Mouse (Mus musculus) gonadal fat pad, adult 2 months (tissue): ENCODE measurements at regions not wholly inside any gene's neighbourhood (a gene's known extent, or its start where the extent isn't known, plus 50 kb on each side); places are given as distances from the start of the nearest gene placed in this dataset.
"Not testable (repeated sequence)": the region's sequence is repeated elsewhere in the genome, so short reads cannot be mapped to it uniquely, and the experiment has no call there.

ENCODE experiments used
- DNase-seq: peaks from one replicate; pipeline ENCODE4 v3.0.0-alpha.2; 2012; ENCODE audit warnings: low read depth

DNA sequence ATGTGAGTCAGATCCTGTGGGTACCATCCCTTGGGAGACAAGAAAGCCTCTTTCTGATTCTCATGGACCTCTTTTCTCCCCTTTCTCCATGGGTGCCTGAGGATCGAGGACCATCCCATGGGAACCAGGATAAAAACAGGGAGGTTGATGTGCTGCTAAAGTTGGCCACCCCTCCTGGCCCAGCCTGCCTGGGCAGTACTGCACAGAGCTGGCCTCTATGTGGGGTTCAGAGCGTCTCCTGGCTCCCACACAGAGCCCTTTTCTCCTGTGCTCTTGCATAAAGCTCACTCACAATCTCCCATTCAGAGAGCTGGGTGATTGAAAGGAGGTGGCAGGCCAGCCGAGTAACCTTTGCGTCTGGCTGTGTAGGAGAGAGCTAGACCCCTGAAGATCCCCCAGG lies 122.1 kb downstream of the Zfp36l1 start:
- no peak for DNase-seq

GRCm38 (mm10) chr12:79989582-79990110 lies 123.2 kb downstream of the Zfp36l1 start:
- no peak for DNase-seq

DNA sequence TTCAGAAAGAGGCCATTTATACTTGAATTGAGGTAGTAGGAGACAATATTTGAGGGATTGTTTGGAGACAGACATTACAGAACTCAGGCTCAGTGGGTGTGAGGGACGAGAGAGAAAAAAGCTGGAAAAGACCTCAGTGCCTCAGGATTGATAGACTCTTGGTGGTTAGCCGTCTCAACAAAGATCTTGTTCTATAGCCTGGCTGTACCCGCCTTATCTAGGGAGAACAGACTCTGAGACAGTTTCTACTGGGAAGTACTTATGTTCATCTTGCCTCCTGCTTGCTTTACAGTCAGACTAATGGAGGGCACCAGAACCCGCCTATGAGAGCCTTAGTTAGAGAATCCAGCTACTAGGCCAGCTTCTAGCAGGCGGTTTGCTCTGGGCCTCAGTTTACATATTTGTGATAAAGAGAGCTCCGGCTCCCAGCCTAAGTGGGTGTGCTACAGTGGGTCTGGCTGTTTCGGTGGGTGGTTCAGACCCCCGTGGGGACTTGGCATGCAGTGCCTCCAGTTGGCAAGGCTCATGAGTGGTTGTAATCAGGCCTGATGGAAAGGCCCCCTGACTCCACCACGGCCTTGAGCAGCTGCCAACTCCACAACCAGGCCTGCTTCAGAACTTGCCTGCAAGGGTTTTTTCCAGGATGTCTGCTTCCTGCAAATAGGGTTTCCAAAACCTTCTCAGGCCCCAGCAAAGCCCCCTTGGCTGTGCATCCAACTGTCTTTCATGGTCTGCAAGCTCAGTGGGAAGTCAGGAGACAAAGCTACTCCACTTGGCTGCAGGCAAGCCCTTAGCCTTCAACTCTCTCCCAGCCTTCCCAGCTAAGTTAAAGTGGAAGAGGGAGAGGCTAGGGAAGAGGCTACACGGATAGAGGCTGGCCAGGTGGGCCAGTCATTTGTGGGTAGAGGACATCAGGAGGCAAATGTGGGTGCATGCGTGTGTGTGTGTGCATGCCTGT lies 124.1 kb downstream of the Zfp36l1 start:
- DNase-seq, result no peak

DNA sequence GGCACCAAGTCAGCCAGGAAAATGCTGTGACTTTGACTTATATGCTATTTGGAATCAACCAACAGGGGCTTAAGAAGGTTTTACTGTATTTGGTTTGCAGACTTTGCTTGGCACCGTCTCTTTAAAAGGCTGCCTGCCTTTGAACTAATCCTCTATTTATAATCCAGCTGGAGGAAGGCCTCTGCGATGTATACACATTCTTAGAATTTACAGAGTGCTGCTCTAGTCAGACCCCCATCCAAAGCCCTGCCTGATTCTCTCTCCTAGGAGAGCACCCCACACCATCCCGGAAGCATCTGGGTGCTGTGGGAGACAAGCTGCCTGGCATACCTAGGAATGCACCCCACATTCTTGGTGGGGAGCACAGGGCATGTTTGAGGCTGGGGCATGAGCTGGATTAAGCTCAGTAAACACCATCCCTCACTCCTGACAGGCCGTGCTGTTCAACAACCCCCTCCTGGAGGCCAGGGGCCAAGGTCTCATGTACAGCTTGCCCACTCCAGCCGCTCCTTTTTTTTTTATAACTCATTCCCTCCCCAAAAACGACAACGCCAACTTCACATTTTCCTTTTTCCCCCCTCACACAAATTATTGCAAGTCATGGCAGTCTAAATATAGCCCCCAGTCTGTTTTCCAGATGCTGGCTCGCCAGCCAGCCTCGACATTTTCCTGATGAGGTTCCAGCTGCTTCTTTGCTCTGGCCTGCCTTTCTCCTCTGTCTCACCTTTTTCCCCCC lies 126.4 kb downstream of the Zfp36l1 start:
- no peak for DNase-seq

DNA sequence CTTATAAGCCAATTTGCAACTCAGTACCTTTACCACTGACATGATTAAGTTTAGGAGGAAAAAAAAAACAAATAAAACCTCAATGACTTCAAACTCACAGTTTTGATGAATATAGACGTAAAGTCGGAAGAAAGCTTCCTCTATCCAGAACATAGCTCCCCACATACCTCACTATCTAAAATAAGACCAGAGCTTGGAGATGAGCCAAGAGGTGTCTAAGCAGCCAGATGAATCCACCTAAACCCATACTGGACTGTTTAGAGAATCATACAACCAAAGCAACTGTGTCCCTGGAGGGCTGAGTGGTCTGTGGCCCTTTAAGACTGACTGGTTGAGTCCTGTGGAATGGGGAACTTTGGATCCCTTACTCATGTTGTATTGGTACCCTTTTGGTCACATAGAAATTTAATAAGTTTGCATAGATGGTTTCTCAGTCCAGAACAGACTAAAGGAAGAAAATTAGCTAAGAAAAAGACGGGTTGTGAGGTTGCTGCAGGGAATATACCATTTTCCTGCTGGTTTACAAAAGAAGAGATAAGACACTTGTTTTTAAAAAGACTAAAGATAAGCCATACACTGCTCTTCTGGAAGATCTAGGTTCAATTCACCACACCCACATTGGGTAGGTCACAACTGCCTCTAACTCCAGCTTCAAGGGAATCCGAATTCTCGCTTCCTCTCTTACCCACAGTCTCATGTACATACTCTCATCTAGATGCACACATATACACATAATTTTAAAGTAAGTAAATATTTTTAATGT lies 127.6 kb downstream of the Zfp36l1 start:
- DNase-seq, result no peak

- no peak for DNase-seq
These were observed 128.6 kb downstream of the Zfp36l1 start for GRCm38 (mm10) chr12:79984025-79984790.

- no peak for DNase-seq
These were observed 129.6 kb downstream of the Zfp36l1 start for GRCm38 (mm10) chr12:79983232-79983631.

DNA sequence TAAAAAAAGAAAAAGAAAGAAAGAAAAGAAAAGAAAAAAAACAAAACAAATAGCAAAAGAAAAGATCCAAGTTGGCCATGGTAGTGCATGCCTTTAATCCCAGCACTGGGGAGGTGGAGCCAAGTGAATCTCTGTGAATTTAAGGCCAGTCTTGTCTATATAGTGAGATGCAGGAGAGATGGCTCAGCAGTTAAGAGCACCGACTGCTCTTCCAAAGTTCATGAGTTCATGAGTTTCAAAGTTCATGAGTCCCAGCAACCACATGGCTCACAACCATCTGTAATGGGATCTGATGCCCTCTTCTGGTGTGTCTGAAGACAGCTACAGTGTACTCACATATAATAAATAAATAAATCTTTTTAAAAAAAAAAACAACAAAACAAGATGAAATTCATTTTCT lies 130.3 kb downstream of the Zfp36l1 start:
- not testable (repeated sequence) for DNase-seq

DNA sequence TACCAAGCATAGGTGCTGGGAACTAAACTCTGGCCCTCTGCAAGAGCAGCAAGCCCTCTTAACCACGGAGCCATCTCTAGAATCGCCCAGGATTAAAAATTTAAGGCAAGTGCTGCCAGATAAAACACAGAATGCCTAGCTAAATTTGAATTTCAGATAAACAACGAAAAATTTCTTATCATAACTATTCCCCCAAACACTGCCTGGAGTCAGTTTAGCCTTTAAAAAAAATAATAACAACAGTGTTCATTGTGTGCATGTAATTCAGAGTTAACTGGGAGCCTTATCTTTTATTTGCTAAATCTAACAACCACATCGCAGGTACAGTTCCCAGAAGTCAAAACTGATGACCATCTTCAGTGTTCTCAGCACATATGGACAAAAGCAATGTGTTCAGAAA lies 132.1 kb downstream of the Zfp36l1 start:
- DNase-seq, result no peak

DNA sequence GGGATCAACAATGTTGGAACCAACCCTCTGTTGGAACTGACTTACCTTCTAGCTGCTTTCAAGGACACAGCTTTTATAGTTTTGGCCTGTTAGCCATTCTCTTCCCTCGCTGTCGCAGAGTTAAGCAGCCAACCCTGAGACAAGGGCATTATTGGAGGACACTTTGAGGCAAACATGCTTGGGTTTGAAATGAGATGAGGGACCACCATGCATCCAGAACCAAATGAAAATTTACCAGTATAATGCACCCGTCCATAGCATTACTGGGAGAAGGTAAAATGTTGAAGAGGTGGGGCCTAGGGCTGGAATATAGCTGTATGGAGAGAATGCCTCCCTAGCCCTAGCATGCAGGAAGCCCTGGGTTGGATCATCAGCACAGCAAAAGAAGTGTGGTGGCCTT lies 135.7 kb downstream of the Zfp36l1 start:
- no peak for DNase-seq

GRCm38 (mm10) chr12:79975466-79976239 lies 137.2 kb downstream of the Zfp36l1 start:
- no peak for DNase-seq

DNA sequence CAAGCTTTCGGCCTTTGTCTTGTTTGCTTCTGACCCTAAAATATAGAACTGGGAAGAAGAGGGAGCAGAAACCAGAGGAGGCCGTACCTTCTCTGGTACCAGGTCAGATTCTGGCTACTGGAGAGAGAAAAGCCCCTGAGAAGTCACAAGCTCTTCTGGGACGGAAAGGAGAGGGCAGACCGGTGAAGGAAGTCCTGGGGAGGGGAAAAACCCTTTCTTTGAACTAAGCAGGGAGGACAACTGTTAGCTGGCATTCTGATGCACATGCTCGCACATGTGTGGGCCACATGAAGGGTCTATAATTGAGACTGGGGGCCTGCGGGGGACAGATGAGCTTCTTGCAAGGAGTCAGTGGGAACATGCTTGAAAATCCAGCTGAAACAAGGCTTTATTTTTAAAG lies 137.8 kb downstream of the Zfp36l1 start:
- DNase-seq, result no peak

DNA sequence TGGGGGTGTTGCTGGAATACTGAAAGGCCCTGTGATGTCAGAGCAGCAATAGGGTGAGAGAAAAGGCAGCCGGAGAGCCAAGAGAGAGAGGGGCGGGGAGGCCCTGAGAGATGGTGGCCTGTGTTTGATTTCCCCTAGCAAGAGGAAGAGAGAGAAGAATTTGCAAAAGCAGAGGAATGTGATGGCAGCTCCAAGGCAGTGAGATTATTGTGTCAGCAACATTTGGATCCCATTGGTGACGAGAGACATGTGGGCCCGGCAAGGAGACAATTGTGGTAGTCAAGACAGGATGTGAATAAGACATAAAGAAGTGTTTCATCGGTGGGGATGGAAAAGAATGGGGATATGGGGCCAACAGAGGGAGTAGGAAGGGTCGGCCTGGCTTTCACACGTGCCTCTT lies 138.3 kb downstream of the Zfp36l1 start:
- DNase-seq, result no peak

- DNase-seq, result no peak
These were observed 139.1 kb downstream of the Zfp36l1 start for GRCm38 (mm10) chr12:79973566-79974230.

DNA sequence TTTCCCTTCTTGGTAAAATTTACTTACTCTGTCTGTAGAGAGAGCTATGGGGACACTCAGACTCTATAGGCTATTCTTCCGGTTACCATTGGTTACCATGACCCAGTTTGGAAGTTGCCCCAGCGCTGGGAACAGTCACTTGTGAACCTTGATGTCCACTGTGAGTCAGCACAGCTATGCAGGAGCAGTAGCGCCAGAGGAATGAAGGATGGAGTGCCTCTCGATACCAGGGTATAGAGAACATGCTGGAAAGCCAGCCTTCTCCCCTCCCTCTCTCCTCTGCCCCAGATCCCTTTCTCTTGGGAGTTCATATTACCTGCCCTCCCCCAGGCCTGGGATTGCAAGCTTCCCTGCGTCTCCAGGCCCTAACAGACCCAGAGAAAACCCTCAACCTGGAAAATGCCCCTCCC lies 141.8 kb downstream of the Zfp36l1 start:
- no peak for DNase-seq

DNA sequence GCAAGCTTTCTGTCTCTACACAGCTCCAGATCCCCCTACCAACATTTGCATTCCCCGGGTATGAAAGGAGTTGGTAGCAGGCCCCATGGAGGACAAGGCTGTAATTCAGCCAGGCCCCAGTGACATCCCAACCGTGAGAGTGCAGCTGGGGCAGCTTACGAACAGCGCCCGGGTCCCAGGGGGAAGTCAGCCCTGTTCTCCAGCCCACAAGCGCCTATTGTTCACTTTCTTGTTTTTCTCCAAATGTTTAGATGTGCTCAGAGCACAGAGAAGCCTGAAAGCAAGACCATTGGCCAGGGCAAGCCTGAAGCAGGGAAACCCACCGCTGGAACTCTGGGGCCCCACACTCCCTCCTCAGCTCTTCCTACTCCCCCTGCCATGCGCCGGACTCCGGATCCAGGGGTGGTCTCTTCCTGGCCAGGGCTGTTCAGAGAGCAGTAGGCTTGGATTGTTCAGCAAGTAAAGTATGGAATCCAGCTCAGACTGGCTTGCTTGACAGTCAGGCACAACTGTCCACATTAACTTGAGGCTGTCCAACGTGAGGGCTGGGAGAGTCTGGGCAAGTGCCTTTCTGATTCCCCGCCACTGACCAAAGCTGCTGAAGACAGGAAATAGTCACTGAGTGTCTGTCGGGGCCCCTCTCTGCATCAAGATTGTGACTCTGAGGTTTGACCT lies 142.4 kb downstream of the Zfp36l1 start:
- no peak for DNase-seq

DNA sequence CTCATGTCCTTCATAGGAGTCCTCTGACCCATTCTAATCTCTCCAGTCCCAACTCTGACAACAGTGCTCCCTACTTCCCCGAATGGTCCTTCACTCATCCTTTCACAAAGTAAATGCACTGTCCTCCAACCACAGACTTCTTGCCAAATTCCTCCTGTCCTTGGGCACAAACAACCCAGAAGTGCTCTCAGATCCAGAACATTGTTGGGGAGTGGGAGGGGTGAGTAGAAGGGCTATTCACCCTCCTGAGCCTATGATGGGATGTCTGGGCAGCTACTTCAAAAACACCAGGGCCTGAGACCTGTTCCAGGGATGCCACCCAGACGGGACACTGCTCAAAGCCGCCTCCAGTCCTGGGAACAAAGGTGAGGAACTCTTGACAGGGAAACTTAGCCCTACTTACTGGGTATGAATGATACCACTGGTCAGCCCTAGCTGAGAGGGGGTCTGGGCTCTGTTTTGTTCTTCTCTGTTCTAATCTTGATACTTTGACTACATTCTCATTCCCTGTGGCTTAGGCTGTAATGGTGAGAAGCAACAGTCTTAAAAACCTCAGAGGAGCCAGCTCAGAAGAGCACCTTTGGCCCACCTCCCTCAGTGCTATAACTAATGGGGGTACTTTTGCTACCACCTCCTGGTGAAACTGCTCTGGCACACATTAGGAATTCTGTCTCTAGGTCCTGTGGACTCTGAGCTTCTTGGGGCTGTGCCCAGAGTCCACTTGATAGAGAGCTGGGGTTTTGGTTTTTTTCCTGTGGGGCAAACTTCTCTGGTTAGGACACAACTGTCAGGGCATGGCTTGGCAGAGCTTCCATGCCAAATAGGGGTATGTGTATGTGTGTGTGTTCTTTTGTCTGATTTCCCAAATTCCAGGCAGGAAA lies 143.2 kb downstream of the Zfp36l1 start:
- DNase-seq, result no peak

DNA sequence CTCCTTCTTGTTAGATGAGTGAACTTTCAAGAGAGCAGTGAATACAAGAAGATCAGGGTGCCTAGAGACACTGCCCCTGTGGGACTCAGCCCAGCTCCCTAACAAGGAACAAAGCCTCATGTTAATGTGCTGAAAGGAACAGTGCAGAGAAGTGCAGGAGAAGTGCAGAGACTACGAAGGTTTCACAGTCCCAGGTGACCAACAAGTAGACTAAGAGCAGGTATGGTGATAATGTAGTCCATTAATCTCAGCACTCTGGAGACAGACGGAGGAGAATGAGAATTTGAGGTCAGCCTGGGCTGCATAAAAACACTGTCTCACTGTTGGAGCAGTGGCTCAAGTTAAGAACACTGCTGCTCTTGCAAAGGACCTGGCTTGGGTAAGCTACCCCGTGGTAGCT lies 144.1 kb downstream of the Zfp36l1 start:
- no peak for DNase-seq
